Mouse (Mus musculus) cortical plate, adult 2 months (tissue): Measurements from ENCODE around the gene Auts2.

Experiments
- CTCF ChIP-seq: fragments of 200-500 bp; IDR thresholded peaks from 2 replicates; pipeline ENCODE4 v1.5.1; 2011; ENCODE audit warnings: mild to moderate bottlenecking, control low read depth, low read length; ENCODE audit not compliant: insufficient read depth; ENCODE audit errors: extremely low read depth
- POLR2A ChIP-seq: fragments of 200-500 bp; IDR thresholded peaks from 2 replicates; pipeline ENCODE4 v1.6.1; 2011; ENCODE audit warnings: mild to moderate bottlenecking, low read length, control low read depth; ENCODE audit not compliant: insufficient read depth; ENCODE audit errors: extremely low read depth

DNA sequence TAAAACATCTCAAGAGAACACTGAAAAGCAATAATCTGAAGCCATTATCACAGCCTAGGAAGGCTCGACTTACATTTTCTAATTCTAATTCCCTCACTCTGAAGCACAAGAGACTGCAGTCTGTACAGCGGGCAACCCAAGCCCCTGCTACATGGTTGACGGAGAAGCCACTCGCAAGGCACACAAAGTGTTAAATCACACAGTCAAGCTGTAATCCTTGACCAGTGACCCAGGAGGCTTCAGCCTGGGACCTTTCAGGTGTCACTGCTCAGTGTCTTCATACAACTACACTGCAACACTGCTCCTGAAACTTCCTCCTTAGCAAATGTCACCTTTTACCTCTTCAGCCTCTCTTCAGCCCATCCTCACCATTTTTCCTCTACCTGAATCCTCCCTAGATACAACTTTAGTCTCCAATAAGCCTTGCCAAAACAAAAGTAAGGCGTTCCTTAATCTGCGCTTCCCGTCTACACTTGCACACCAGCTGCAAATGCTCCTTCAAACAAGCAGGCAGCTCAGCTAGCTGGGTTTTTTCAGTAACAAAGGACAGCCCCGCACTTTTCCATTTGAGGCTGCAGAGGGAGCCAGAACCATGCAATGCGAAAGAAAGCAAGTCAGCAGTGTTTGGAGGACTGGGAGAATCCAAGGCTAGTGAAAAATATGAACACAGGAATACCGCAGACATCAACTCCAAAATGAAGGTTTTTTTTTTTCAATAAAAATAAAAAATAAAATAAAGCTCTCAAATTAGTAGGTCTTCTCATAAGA is 311.7 kb downstream of the Auts2 start:
- TF ChIP-seq CTCF (peak; percentile 99), POLR2A (no peak)
